8 mouse cellular contexts compared by ENCODE assay signal in the genomic region with DNA sequence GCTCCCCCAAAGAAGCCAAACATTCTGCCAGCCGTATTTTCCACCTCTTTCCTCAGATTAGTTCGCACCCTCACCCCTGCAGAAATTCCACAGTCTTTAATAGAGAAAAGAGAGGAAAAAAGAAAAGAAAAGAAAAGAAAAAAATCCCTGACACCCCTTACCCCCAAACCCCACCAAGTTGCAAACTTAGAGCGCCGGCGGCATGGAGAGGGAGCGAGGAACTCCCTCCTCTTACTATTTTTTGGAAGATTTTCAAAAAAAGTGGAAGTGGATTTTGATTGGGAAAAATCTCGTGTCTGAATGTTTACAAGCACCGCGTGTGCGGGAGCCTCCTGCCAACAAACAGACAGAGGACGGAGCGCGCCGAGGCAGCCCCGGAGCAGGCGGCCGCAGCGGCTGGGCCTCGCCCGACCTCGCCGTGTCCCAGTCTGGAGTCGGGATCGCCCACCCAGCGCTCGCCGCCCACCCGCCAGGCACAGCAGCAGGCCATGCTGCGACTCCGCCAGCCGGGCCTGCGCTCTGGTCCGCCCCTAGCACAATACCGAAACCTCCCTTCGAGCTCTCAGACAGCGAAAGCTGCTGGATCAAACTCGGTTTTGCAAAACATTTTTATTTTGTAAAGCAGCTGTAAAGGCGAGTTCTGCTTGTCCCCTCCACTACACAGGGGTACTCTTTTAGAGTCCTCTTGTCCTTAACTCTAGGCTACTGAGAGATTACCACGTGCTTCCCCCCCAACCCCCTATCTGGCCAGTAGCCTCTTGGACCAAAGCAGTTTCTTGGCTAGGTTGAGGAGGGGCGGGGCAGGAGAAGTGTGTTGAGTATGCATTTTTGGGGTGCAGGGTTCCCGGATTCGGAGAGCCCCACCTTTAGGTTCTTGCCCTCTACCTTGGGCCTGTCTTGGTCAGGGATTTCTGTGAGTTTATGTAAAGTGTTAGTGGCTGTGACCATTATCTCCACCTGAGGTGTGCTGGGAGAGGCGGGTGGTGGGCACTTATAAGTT. TPM values are rescaled to one million over a fixed set of nuclear protein-coding genes. Genes with fewer than 3 reads are reported as not detected.
DNase-seq lines count a peak whose midpoint lies in the region; ATAC-seq lines count a peak whose summit lies in the region.

No protein-coding gene starts in this region.

- peak; percentile 70 for DNase-seq in right cerebral cortex, adult 2 months (ENCODE audit: low spot score in 2 of 2)
- DNase-seq in right cerebral cortex, postnatal 25 days, result no peak
- DNase-seq in embryonic facial prominence, embryonic 10.5 days (ENCODE audit: low spot score), result peak; percentile 80
- DNase-seq in layer of hippocampus, postnatal 10 days (ENCODE audit: low spot score in 2 of 2), result peak; percentile 58 to 73
- DNase-seq in spleen, postnatal 10 days (ENCODE audit: low spot score in 2 of 2), result peak; percentile 64 to 68

- H3K27me3 ChIP-seq in embryonic facial prominence, embryonic 10.5 days (replicated peaks; ENCODE audit: low read depth, poor library complexity, severe bottlenecking), result peaks cover 17% of the 10 kb centered on the region
- H3K27me3 ChIP-seq in heart, embryonic 16.5 days (ENCODE audit: control insufficient read depth, insufficient read depth, low read length), result peaks cover under 1% of the 10 kb centered on the region; the same call in 1 of the 2 replicates

- peak overlapping the region; percentile 88 for H3K4me3 ChIP-seq in embryonic facial prominence, embryonic 10.5 days
- peak overlapping the region; percentile 83 for H3K4me3 ChIP-seq in heart, embryonic 16.5 days (ENCODE audit: low read length)

- H3K36me3 ChIP-seq in embryonic facial prominence, embryonic 10.5 days (replicated peaks), result no peaks in the 10 kb centered on the region
- H3K36me3 ChIP-seq in heart, embryonic 16.5 days (ENCODE audit: control insufficient read depth, insufficient read depth), result no peaks in the 10 kb centered on the region

- peaks cover 55% of the 10 kb centered on the region for H3K4me1 ChIP-seq in embryonic facial prominence, embryonic 10.5 days
- H3K4me1 ChIP-seq in heart, embryonic 16.5 days (ENCODE audit: control insufficient read depth, insufficient read depth, low read length), result peaks cover 22% of the 10 kb centered on the region

- H3K27ac ChIP-seq in embryonic facial prominence, embryonic 10.5 days (replicated peaks), result peak overlapping the region; percentile 95
- peak overlapping the region; percentile 92 for H3K27ac ChIP-seq in heart, embryonic 16.5 days (ENCODE audit: low read length)

- H3K9me3 ChIP-seq in embryonic facial prominence, embryonic 10.5 days, result no peaks in the 10 kb centered on the region
- H3K9me3 ChIP-seq in heart, embryonic 16.5 days (replicated peaks; ENCODE audit: control insufficient read depth, low read length), result no peaks in the 10 kb centered on the region

- WGBS in embryonic facial prominence, embryonic 10.5 days, result under 1% methylated on average over 43 of the region's 43 CpGs
- under 1% methylated on average over 43 of the region's 43 CpGs for WGBS in heart, embryonic 16.5 days

- H3K9ac ChIP-seq in heart, embryonic 16.5 days (ENCODE audit: low read length), result peak overlapping the region; percentile 89

- H3K4me2 ChIP-seq in heart, embryonic 16.5 days (ENCODE audit: low read depth, low read length), result peak overlapping the region; percentile 92

- no peak for ATAC-seq in heart, embryonic 16.5 days (replicated peaks; ENCODE audit: extremely low read depth, insufficient read depth, low FRiP score)
- 0 out of 2 replicates have a peak, but pooled peaks have one; percentile 3 for ATAC-seq in megakaryocyte progenitor cell, adult 5-6 weeks (replicated peaks; ENCODE audit: poor library complexity)
- ATAC-seq in activated CD4-positive, CD25-positive, alpha-beta regulatory T cell, adult 4 months, result no peak

RNA-seq across cellular contexts. Expression of gene Bcl11a, which starts 1.8 kb away (rescaled TPM):
- 47.0 and 62.4 TPM in 2 replicates for polyA plus RNA-seq in embryonic facial prominence, embryonic 10.5 days (2016; fragmentation: Nextera tagmentation; extraction: Ambion mirVana)
- polyA plus RNA-seq in heart, embryonic 16.5 days (2015; fragmentation: Nextera tagmentation; extraction: Ambion mirVana), result 15.0 TPM in 2 replicates
- 100 to 1,000 TPM; 159 to 162 TPM for total RNA-seq in layer of hippocampus, postnatal 10 days (2021)
- 42.8 and 70.9 TPM in 2 replicates for total RNA-seq in megakaryocyte progenitor cell, adult 5-6 weeks (2015)
- total RNA-seq in megakaryocyte progenitor cell, adult 5-6 weeks (2017), result 24.3 and 29.1 TPM in 2 replicates
- under 1 TPM; 0.37 to 0.96 TPM for polyA plus RNA-seq in activated CD4-positive, CD25-positive, alpha-beta regulatory T cell, adult 4 months (2017; shearing (Covaris generic))

RNA-seq across cellular contexts. Expression of gene A830031A19Rik, which starts 4.8 kb away (rescaled TPM):
- polyA plus RNA-seq in embryonic facial prominence, embryonic 10.5 days (2016; fragmentation: Nextera tagmentation; extraction: Ambion mirVana), result not detected in 2 replicates
- not detected in 2 replicates for polyA plus RNA-seq in heart, embryonic 16.5 days (2015; fragmentation: Nextera tagmentation; extraction: Ambion mirVana)
- 1 to 10 TPM in 1 of 2 experiments, not detected in 1; 1.2 TPM for total RNA-seq in layer of hippocampus, postnatal 10 days (2021)
- total RNA-seq in megakaryocyte progenitor cell, adult 5-6 weeks (2015), result not detected in 2 replicates
- total RNA-seq in megakaryocyte progenitor cell, adult 5-6 weeks (2017), result not detected in 2 replicates
- not detected for polyA plus RNA-seq in activated CD4-positive, CD25-positive, alpha-beta regulatory T cell, adult 4 months (2017; shearing (Covaris generic))
